Mouse (Mus musculus): ENCODE results near the gene Cpm. TPM values are rescaled to one million over a fixed set of nuclear protein-coding genes. Genes with fewer than 3 reads are reported as not detected.
A peak's percentile ranks its signal among the peaks of the same experiment; 100 is the strongest.

Gene Cpm
- polyA plus RNA-seq, 1 experiment from 2014 or later, result 4.2 TPM

GRCm38 (mm10) chr10:117704964-117705335 lies 75.7 kb downstream of the Cpm start:
- no peak overlapping the region for H3K4me3 ChIP-seq (ENCODE audit: low read depth, low read length)
- no peaks in the 10 kb centered on the region for H3K9me3 ChIP-seq (ENCODE audit: control insufficient read depth, low read length)
- peaks cover 43% of the 10 kb centered on the region for H3K36me3 ChIP-seq (ENCODE audit: control insufficient read depth, insufficient read depth, low read length)
- no peak overlapping the region for H3K9ac ChIP-seq (replicated peaks; ENCODE audit: low read depth, low read length)
- WGBS, result 95% methylated on average over 6 of the region's 6 CpGs
- peaks cover 16% of the 10 kb centered on the region; the same call in 1 of the 2 replicates for H3K4me1 ChIP-seq (ENCODE audit: control insufficient read depth, insufficient read depth, low read length)
- no peaks in the 10 kb centered on the region for H3K27me3 ChIP-seq (ENCODE audit: control insufficient read depth, insufficient read depth, low read length)
- no peak for ATAC-seq (ENCODE audit: low read depth)
- no peak overlapping the region for H3K4me2 ChIP-seq (ENCODE audit: low read depth, low read length)
- no peak overlapping the region for H3K27ac ChIP-seq (ENCODE audit: low read depth, low read length)

GRCm38 (mm10) chr10:117705806-117706205 lies 76.5 kb downstream of the Cpm start:
- Histone ChIP-seq H3K4me1 (ENCODE audit: control insufficient read depth, insufficient read depth, low read length) (peaks cover 16% of the 10 kb centered on the region; the same call in 1 of the 2 replicates), H3K27me3 (ENCODE audit: control insufficient read depth, insufficient read depth, low read length) (no peaks in the 10 kb centered on the region), H3K4me3 (ENCODE audit: low read depth, low read length) (no peak overlapping the region), H3K27ac (ENCODE audit: low read depth, low read length) (no peak overlapping the region), H3K9ac (replicated peaks; ENCODE audit: low read depth, low read length) (no peak overlapping the region), H3K4me2 (ENCODE audit: low read depth, low read length) (no peak overlapping the region), H3K36me3 (ENCODE audit: control insufficient read depth, insufficient read depth, low read length) (peaks cover 35% of the 10 kb centered on the region), H3K9me3 (ENCODE audit: control insufficient read depth, low read length) (no peaks in the 10 kb centered on the region)
- ATAC-seq (ENCODE audit: low read depth), result no peak

- Histone ChIP-seq H3K9ac (replicated peaks; ENCODE audit: low read depth, low read length) (no peak overlapping the region), H3K27ac (ENCODE audit: low read depth, low read length) (no peak overlapping the region), H3K4me2 (ENCODE audit: low read depth, low read length) (no peak overlapping the region), H3K9me3 (ENCODE audit: control insufficient read depth, low read length) (no peaks in the 10 kb centered on the region), H3K4me1 (ENCODE audit: control insufficient read depth, insufficient read depth, low read length) (peaks cover 20% of the 10 kb centered on the region; the same call in 1 of the 2 replicates), H3K27me3 (ENCODE audit: control insufficient read depth, insufficient read depth, low read length) (no peaks in the 10 kb centered on the region), H3K4me3 (ENCODE audit: low read depth, low read length) (no peak overlapping the region), H3K36me3 (ENCODE audit: control insufficient read depth, insufficient read depth, low read length) (peaks cover 31% of the 10 kb centered on the region)
- no peak for ATAC-seq (ENCODE audit: low read depth)
- 82% methylated on average over 6 of the region's 6 CpGs for WGBS
Observed at GRCm38 (mm10) chr10:117706440-117706839, 77.1 kb downstream of the Cpm start.

- Histone ChIP-seq H3K9ac (replicated peaks; ENCODE audit: low read depth, low read length) (no peak overlapping the region), H3K27ac (ENCODE audit: low read depth, low read length) (no peak overlapping the region), H3K27me3 (ENCODE audit: control insufficient read depth, insufficient read depth, low read length) (no peaks in the 10 kb centered on the region), H3K4me1 (ENCODE audit: control insufficient read depth, insufficient read depth, low read length) (peaks cover 20% of the 10 kb centered on the region; the same call in 1 of the 2 replicates), H3K36me3 (ENCODE audit: control insufficient read depth, insufficient read depth, low read length) (peaks cover 24% of the 10 kb centered on the region), H3K9me3 (ENCODE audit: control insufficient read depth, low read length) (no peaks in the 10 kb centered on the region), H3K4me3 (ENCODE audit: low read depth, low read length) (no peak overlapping the region), H3K4me2 (ENCODE audit: low read depth, low read length) (no peak overlapping the region)
- 100% methylated on average over 2 of the region's 2 CpGs for WGBS
- no peak for ATAC-seq (ENCODE audit: low read depth)
Observed at GRCm38 (mm10) chr10:117707114-117707838, 78.0 kb downstream of the Cpm start.

- H3K36me3 ChIP-seq (ENCODE audit: control insufficient read depth, insufficient read depth, low read length), result peaks cover 18% of the 10 kb centered on the region
- WGBS, result 99% methylated on average over 2 of the region's 2 CpGs
- ATAC-seq (ENCODE audit: low read depth), result no peak
- H3K9ac ChIP-seq (replicated peaks; ENCODE audit: low read depth, low read length), result no peak overlapping the region
- peaks cover 20% of the 10 kb centered on the region; the same call in 1 of the 2 replicates for H3K4me1 ChIP-seq (ENCODE audit: control insufficient read depth, insufficient read depth, low read length)
- no peaks in the 10 kb centered on the region for H3K9me3 ChIP-seq (ENCODE audit: control insufficient read depth, low read length)
- H3K27ac ChIP-seq (ENCODE audit: low read depth, low read length), result no peak overlapping the region
- H3K27me3 ChIP-seq (ENCODE audit: control insufficient read depth, insufficient read depth, low read length), result no peaks in the 10 kb centered on the region
- H3K4me3 ChIP-seq (ENCODE audit: low read depth, low read length), result no peak overlapping the region
- no peak overlapping the region for H3K4me2 ChIP-seq (ENCODE audit: low read depth, low read length)
Observed at GRCm38 (mm10) chr10:117708376-117708775, 79.1 kb downstream of the Cpm start.

- 91% methylated on average over 9 of the region's 9 CpGs for WGBS
Observed at GRCm38 (mm10) chr10:117708856-117709255, 79.6 kb downstream of the Cpm start.

GRCm38 (mm10) chr10:117709326-117709830 lies 80.1 kb downstream of the Cpm start:
- Histone ChIP-seq H3K36me3 (ENCODE audit: control insufficient read depth, insufficient read depth, low read length) (peaks cover 9% of the 10 kb centered on the region), H3K9me3 (ENCODE audit: control insufficient read depth, low read length) (no peaks in the 10 kb centered on the region), H3K4me3 (ENCODE audit: low read depth, low read length) (peak overlapping the region; percentile 93), H3K27ac (ENCODE audit: low read depth, low read length) (no peak overlapping the region), H3K9ac (replicated peaks; ENCODE audit: low read depth, low read length) (peak overlapping the region; percentile 100), H3K27me3 (ENCODE audit: control insufficient read depth, insufficient read depth, low read length) (no peaks in the 10 kb centered on the region), H3K4me1 (ENCODE audit: control insufficient read depth, insufficient read depth, low read length) (peaks cover 20% of the 10 kb centered on the region; the same call in 1 of the 2 replicates), H3K4me2 (ENCODE audit: low read depth, low read length) (peak overlapping the region; percentile 81)
- WGBS, result 58% methylated on average over 12 of the region's 12 CpGs
- no peak for ATAC-seq (ENCODE audit: low read depth)

More at GRCm38 (mm10) chr10:117708856-117709255, 79.6 kb downstream of the Cpm start:
- no peak for ATAC-seq (ENCODE audit: low read depth)
- Histone ChIP-seq H3K27me3 (ENCODE audit: control insufficient read depth, insufficient read depth, low read length) (no peaks in the 10 kb centered on the region), H3K36me3 (ENCODE audit: control insufficient read depth, insufficient read depth, low read length) (peaks cover 14% of the 10 kb centered on the region), H3K4me1 (ENCODE audit: control insufficient read depth, insufficient read depth, low read length) (peaks cover 20% of the 10 kb centered on the region; the same call in 1 of the 2 replicates), H3K4me2 (ENCODE audit: low read depth, low read length) (peak overlapping the region; percentile 81), H3K9me3 (ENCODE audit: control insufficient read depth, low read length) (no peaks in the 10 kb centered on the region), H3K9ac (replicated peaks; ENCODE audit: low read depth, low read length) (no peak overlapping the region; the same call in 1 of the 2 replicates), H3K4me3 (ENCODE audit: low read depth, low read length) (peak overlapping the region; percentile 93), H3K27ac (ENCODE audit: low read depth, low read length) (no peak overlapping the region)

GRCm38 (mm10) chr10:117709930-117710603 lies 80.8 kb downstream of the Cpm start:
- under 1% methylated on average over 44 of the region's 71 CpGs for WGBS
- Histone ChIP-seq H3K4me1 (ENCODE audit: control insufficient read depth, insufficient read depth, low read length) (peaks cover 20% of the 10 kb centered on the region; the same call in 1 of the 2 replicates), H3K4me3 (ENCODE audit: low read depth, low read length) (peak overlapping the region; percentile 93), H3K9ac (replicated peaks; ENCODE audit: low read depth, low read length) (peak overlapping the region; percentile 100), H3K4me2 (ENCODE audit: low read depth, low read length) (peak overlapping the region; percentile 81), H3K27me3 (ENCODE audit: control insufficient read depth, insufficient read depth, low read length) (no peaks in the 10 kb centered on the region), H3K9me3 (ENCODE audit: control insufficient read depth, low read length) (no peaks in the 10 kb centered on the region), H3K36me3 (ENCODE audit: control insufficient read depth, insufficient read depth, low read length) (peaks cover 2% of the 10 kb centered on the region), H3K27ac (ENCODE audit: low read depth, low read length) (peak overlapping the region; percentile 99)
- ATAC-seq (ENCODE audit: low read depth), result peak; percentile 79
